Mouse (Mus musculus) testis, postnatal 14 days (tissue): ENCODE results near the gene Rpl23a.

Source experiments
- DNase-seq: peaks from one replicate; pipeline ENCODE4 v3.0.0; 2021; ENCODE audit warnings: low spot score

Rpl23a gene

GRCm38 (mm10) chr11:78167257-78167959 lies 16.0 kb downstream of the Rpl23a start:
- DNase-seq, result no peak

GRCm38 (mm10) chr11:78166640-78167039 lies 16.7 kb downstream of the Rpl23a start:
- no peak for DNase-seq

DNA sequence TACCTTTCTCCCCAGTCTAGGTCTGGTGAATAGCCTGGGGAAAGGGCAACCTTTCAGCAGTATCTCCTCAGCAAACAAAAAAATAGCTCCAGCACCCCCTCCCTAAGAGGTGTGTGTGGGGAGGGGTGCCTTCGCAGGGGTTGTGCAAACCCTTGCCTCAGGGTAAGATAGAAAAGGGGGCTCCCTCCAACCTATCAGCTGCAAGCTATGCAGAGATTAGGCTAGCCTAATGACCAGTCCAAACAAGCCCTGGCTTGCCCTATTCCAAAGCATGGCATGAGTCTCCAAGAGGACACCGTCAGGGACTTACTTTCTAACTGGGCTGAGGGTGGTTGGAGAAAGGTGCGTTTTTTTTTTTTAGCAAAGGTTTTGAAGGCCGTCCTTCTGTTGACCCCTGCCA lies 17.2 kb downstream of the Rpl23a start:
- no peak for DNase-seq

DNA sequence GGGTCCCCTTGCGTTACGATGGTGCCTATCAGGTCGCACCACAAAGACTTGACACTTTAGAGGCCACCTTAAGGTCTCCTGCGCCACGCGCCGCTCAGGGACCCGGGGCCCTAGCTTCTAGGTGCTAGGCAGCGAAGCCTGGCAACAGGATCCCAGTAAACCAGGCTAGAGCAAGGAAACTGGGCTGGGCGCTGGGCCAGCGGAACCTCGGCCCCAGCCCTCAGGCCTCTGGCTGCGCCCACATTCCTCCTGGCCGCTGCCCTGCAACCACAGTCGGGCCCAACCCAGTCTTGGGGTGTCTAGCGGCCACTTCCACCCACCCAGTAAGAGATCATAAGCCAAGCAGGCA lies 17.6 kb downstream of the Rpl23a start:
- peak; percentile 67 for DNase-seq

DNA sequence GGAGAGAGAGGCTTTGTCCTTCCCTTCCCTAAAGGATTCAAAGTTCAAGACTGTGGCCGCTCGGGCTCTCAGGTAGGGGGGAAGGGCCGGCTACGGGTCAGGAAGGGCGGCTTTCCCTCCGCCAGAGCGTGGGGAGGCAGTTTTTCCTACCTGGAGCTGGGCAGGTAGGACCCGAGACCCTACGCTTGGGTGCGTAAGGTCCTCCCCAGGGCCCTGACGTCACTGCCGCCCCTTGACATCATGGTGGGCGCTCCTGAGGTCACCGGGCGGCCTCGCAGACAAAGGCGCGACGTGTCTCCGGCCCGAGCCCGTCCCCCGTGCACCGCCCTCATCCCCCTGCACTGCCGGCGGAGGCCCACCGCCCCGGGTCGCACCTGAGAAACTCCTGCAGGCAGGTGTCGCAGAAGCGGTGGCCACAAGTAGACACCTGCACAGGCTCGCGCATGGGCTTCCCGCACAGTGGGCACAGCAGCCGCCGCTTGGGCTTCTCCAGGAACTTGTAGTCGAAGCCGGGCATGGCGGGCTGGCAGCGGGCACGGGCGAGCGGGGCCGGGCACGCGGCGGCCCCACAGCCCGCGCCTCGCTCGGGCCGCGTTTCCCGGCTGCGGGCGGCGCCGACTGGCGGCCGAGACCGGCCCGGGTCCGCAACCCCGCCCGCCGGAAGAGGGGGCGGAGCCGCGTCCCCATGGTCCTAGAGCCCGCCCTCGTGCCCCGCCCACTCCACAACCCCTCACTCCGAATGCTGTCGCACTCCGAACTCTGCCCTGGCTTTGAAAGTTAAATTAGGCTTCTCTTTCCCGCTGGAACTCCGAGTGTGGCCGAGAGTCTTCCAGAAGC lies 18.2 kb downstream of the Rpl23a start, which contains the start of gene Traf4:
Gene Traf4 (minus strand): TSS at position 666 of the 837 bp plus-strand sequence.
- DNase-seq, result peak; percentile 85

DNA sequence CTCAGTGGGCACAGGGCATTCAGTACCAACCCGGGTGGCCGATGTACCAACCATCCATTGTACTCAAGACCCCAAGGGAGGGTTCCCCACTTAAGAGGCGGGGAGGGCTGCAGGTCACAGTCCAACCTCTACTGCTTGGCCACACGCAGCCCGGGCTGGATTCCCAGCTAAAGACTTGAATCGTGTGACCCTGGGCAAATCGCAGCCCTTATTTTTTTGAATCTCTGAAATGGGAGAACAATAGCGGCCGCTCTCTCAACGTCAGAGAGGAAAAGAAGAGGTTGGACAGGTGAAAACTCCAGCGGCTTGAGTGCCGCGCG lies 18.8 kb downstream of the Rpl23a start:
- DNase-seq, result no peak

DNA sequence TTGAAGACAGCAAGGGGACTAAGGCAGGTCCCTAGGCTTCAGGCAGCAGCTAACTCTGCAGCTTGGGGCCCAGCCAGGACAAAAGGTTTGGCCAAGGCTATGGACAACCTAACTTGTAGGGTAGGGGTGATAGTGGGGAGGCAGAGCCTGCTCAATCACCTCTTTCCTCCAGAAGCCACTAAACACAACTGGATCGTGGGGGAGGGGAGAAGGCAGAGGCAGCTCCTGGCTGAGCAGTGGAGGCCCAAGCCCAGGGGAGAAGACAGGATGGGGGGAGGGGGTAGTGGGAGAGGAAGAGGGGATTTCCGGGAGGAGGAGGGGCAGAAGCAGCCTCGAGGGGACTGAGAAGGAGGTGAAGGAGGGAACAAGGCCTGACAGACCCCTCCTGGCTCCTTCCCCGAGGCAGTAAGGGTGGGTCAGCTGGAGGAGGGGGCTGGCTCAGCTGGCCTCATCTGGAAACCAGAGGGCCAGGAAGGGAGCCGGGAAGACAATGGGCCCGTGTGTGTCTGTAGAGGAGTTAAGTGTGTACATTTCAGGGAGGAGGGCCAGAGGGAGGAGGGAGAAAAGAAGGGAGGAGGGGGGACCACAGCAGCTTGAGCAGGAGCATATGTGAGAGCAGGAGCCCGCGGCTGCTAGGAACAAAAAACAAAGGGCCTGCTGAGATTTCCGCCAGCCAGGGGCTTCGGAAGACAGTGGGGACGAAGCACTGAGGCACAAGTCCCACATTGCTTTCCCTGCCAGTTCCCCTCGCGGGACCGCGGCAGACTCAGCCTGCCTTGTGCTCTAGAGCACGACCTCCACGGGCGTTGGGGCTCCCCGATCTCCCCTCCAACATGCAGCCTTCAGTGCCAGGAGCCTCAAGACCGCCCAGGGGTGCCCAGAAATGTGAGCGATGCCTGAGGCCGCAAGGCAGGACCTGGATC lies 19.4 kb downstream of the Rpl23a start:
- peak; percentile 71 for DNase-seq

DNA sequence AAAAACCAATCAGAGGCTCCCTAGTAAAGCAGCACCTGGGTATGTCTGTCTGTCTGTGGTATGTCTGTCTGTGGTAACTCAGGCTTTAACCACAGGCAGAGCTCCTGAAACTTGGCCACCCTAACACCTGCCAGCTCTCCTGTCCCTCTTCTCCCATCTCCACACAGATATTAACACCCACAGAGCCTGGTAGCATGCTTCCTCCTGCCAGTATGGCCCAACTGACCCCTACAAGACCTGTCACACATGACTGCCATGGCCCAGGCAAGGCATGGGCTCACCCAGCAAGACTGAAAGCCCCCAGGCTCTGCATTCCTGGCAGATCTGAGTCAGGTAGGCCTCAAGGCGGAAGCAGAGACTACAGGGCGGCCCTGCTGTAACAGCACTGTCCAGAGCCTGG lies 20.3 kb downstream of the Rpl23a start:
- no peak for DNase-seq

DNA sequence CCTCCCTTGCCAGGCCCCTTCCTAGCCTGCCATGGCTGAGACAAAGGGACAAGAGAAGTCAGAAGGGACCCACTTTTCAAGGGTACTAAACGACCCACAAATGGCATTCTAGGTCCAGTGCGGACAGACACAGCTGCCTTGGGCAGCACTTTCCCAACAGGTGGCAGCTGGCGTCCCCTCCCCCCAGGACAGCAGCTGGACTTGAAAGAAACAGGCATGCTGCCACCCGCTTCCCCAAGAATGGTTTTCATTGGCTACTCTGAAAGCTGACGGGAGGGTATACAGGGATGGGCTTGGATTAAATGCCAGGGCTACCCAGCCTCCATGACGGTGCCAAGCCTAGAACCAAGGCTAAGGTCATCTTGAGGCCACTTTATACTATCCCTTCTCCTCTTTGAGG lies 20.9 kb downstream of the Rpl23a start:
- DNase-seq, result no peak

GRCm38 (mm10) chr11:78161968-78162367 lies 21.4 kb downstream of the Rpl23a start:
- DNase-seq, result no peak

DNA sequence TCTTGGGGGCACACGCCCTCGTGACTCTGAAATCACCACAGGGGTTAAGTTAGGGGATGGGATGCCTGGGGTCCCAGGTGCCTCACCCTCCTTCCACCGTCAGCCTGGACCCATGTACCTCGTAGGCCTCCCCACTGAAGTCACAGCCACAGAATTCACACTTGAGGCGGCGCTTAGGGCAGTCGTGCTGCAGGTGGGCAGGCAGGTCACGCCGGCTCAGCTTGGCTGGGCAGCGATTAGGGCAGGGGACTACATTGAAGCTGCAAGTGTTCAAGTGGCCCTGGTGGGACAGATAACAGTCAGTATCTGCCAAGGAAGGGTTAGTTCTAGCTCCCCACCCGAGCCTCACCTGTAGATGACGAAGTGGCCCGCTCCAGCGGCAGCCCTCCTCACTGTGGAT lies 22.2 kb downstream of the Rpl23a start:
- DNase-seq, result no peak

DNA sequence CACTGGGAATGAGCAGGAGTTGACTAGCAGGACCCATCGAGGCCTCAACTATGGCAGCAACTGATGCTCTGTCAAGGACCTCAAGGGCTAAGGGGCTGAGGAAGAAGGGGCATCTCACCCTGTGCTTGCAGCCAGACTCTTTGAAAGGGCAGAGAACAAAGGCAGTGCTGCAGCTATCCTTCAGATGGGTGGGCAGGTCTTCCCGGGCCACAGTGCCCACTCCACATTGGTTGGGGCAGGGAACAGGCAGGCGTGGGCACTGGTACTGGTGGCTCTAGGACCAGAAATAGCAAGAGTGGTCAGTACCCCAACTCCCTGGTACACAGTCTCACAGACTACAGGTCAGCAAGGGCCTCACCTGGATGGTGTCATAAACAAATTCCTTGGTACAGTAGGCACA lies 22.7 kb downstream of the Rpl23a start:
- no peak for DNase-seq

GRCm38 (mm10) chr11:78160171-78160570 lies 23.2 kb downstream of the Rpl23a start:
- no peak for DNase-seq

DNA sequence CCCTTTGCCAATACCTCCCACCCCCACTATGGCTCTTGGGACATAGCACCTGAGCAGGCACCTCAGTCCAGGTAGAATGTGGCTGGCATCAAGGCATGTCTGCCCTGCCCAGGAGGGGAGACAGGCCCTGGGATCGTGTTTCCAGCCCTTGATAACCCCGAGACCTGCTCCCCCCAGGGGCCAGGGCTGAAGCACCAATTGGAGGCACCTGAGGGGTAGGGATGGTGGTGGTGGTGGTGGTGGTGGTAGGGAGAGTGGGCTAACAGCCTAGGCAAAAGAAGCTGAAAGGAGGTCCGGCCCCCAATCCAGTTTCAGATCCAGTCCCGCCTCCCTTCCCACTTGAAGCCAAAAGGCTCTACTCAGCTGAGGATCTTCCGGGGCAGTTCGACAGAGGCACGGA lies 23.8 kb downstream of the Rpl23a start:
- DNase-seq, result no peak

GRCm38 (mm10) chr11:78159096-78159495 lies 24.3 kb downstream of the Rpl23a start:
- no peak for DNase-seq

- no peak for DNase-seq
These were observed 27.2 kb downstream of the Rpl23a start for GRCm38 (mm10) chr11:78156156-78156699.

DNA sequence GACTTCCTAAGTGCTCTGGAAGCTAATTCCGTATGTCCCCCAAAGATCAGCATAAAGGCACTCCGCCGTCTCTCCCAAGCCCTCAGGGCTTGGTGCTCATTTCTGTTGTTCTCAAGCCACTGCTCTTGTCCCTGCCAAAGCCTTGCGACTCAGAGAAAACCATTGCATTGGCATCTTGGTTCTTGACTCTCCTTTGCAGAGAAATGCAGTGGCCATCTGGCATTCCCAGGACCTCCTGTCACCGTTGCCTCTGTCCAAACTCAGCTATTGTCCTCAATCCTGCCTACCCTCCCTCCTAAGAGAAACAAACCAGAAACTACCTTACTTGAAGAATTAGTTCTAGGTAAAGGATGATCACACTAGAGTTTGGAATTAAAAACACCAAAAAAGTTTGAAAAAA lies 27.7 kb downstream of the Rpl23a start:
- no peak for DNase-seq

DNA sequence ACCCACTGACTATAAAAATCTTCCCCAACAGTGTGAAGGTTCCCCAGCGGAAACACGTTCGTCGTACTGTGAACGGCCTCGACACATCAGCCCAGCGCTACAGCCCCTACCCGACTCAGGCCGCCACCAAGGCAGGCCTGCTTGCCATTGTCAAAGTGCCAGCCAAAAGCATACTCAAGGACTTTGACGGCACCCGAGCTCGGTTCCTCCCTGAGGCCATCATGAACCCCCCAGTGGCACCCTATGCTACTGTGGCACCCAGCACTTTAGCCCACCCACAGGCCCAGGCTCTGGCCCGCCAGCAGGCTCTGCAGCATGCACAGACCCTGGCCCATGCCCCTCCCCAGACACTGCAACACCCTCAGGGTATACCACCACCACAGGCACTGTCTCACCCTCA lies 29.6 kb downstream of the Rpl23a start:
- DNase-seq, result peak; percentile 18

DNA sequence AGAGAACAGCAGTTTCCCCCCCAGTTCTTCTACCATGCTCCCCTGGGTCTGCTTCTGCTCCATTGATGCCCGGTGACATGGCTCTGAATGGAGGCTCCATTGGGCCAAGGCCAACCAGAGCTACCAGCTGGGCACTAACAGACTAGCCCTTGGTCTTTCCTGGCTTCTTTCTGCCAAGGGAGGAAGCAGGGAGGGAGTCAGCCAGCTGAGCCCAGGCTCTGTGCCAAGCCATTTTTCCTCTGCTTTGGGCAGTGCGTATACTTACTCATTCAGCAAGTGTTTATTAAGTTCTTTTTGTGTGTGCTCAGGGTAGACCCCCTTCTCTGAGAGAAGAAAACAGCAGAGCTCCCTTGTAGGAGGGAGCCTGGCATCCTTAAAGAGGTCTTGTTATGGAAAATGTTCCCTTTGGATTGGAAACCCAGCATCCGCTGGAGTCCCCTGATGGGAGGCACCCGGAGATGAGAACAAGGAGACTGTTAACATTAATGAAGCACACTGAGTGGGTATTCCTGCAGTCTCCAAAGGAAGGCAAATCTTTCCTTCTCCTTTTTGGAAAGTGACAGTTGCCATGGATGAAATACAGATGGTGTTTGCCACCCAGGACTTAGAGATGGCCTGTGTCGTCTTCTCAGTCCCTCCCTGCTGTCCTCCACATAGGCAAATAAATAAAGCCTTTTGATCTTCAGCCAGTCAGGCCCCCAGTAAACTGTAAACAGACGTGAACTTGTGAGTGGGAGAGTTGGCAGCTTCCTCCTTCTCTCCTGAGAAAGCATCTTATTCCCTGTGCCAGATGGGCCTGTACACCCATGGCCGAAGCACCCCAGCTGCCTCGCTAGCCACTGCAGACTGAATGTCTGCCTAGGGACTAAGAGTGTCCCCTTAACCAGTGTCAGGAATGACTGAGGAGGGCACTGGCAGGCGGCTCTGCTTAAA lies 30.8 kb downstream of the Rpl23a start:
- peak; percentile 51 for DNase-seq

GRCm38 (mm10) chr11:78151161-78151560 lies 32.2 kb downstream of the Rpl23a start:
- no peak for DNase-seq
